Mouse (Mus musculus) MEL (cell line): ENCODE data around the gene Poldip2.
A peak's percentile ranks its signal among the peaks of the same experiment; 100 is the strongest.

ENCODE experiments used
- CHD2 ChIP-seq: IDR thresholded peaks from 2 replicates; pipeline ENCODE4 v1.6.1; 2011; ENCODE audit warnings: low read length, improper control_type of control experiment
- CTCF ChIP-seq, 3 experiments: IDR thresholded peaks in 2 of 3; conservative IDR thresholded peaks in 1 of 3; 2 replicates each; pipeline ENCODE4 v1.5.1; 2011 to 2012; ENCODE audit warnings: low read length in 3 of 3, low read depth in 2 of 3, mild to moderate bottlenecking in 2 of 3, improper control_type of control experiment in 1 of 3, inconsistent platforms in 1 of 3, mixed read lengths in 1 of 3, moderate library complexity in 1 of 3; ENCODE audit not compliant: control insufficient read depth in 1 of 3, insufficient read depth in 1 of 3, poor library complexity in 1 of 3, severe bottlenecking in 1 of 3
- POLR2A ChIP-seq, 2 experiments: IDR thresholded peaks; 2 replicates each; pipeline ENCODE4 v1.6.1; 2011 to 2012; ENCODE audit warnings: low read length in 2 of 2, mild to moderate bottlenecking in 2 of 2, control low read depth in 1 of 2, improper control_type of control experiment in 1 of 2, low read depth in 1 of 2, moderate library complexity in 1 of 2; ENCODE audit not compliant: control insufficient read depth in 1 of 2, insufficient read depth in 1 of 2, poor library complexity in 1 of 2
- RAD21 ChIP-seq: IDR thresholded peaks from 2 replicates; pipeline ENCODE4 v1.6.1; 2011; ENCODE audit warnings: mild to moderate bottlenecking, low read depth, low read length, improper control_type of control experiment
- UBTF ChIP-seq: IDR thresholded peaks from 2 replicates; pipeline ENCODE4 v1.6.1; 2012; ENCODE audit warnings: low read depth, mild to moderate bottlenecking, inconsistent platforms, low read length, improper control_type of control experiment, moderate library complexity, borderline replicate concordance; ENCODE audit not compliant: insufficient read depth
- USF1 ChIP-seq: IDR thresholded peaks from 2 replicates; pipeline ENCODE4 v1.6.1; 2014; ENCODE audit warnings: low read depth, mild to moderate bottlenecking, inconsistent platforms, low read length, improper control_type of control experiment, moderate library complexity

GRCm38 (mm10) chr11:78534516-78534915 lies 22.5 kb downstream of the Poldip2 start:
- no peak for TF ChIP-seq POLR2A (IDR thresholded peaks at IDR 0.05; ENCODE audit: control insufficient read depth in 1 of 2, insufficient read depth in 1 of 2, low read depth in 1 of 2, low read length in 2 of 2, poor library complexity in 1 of 2)
- TF ChIP-seq CTCF (IDR thresholded peaks at IDR 0.05 in 2 of 3, conservative IDR thresholded peaks at IDR 0.05 in 1 of 3; ENCODE audit: control insufficient read depth in 1 of 3, insufficient read depth in 1 of 3, low read depth in 2 of 3, low read length in 3 of 3, poor library complexity in 1 of 3, severe bottlenecking in 1 of 3), result peak; percentile 19 to 43 (median 29); a peak in 5 of 6 replicates
- TF ChIP-seq UBTF, result no peak
- no peak for TF ChIP-seq USF1
- peak; percentile 11 for TF ChIP-seq RAD21
- TF ChIP-seq CHD2, result no peak
